Mouse (Mus musculus) lung, embryonic 14.5 days (tissue): ENCODE measurements around the gene Mrps30. TPM values are rescaled to one million over a fixed set of nuclear protein-coding genes. Genes with fewer than 3 reads are reported as not detected.

Experiments used
- ATAC-seq: fragments of 200-750 bp; cut with Nextera tagmentation; 2 replicates; pipeline ENCODE4 v1.8.0; 2017; ENCODE audit warnings: mild to moderate bottlenecking, moderate TSS enrichment, moderate library complexity; ENCODE audit not compliant: insufficient read depth
- DNase-seq: peaks from one replicate; pipeline ENCODE4 v3.0.0-alpha.2; 2015
- H3K27ac ChIP-seq: fragments of 300-500 bp; sonication (generic); 2 replicates; pipeline ENCODE4 v1.5.1; 2014; ENCODE audit warnings: low read depth, mild to moderate bottlenecking, moderate library complexity
- H3K27me3 ChIP-seq: fragments of 300-500 bp; sonication (generic); 2 replicates; pipeline ENCODE4 v1.6.1; 2014; ENCODE audit warnings: low read length, control low read depth; ENCODE audit not compliant: insufficient read depth
- H3K36me3 ChIP-seq: fragments of 300-500 bp; sonication (generic); 2 replicates; pipeline ENCODE4 v1.6.1; 2014; ENCODE audit warnings: control low read depth; ENCODE audit not compliant: insufficient read depth
- H3K4me1 ChIP-seq: fragments of 300-500 bp; sonication (generic); 2 replicates; pipeline ENCODE4 v1.6.1; 2014; ENCODE audit warnings: antibody characterized with exemption, control low read depth; ENCODE audit not compliant: insufficient read depth
- H3K4me2 ChIP-seq: fragments of 300-500 bp; sonication (generic); 2 replicates; pipeline ENCODE4 v1.6.1; 2014; ENCODE audit warnings: mild to moderate bottlenecking
- H3K4me3 ChIP-seq: fragments of 300-500 bp; sonication (generic); 2 replicates; pipeline ENCODE4 v1.5.1; 2014; ENCODE audit warnings: low read depth, low read length
- H3K9ac ChIP-seq: fragments of 300-500 bp; sonication (generic); 2 replicates; pipeline ENCODE4 v1.6.1; 2014
- H3K9me3 ChIP-seq: fragments of 300-500 bp; sonication (generic); 2 replicates; pipeline ENCODE4 v1.6.1; 2016; ENCODE audit warnings: low read depth, low read length, control low read depth
- CTCF ChIP-seq: IDR thresholded peaks from 2 replicates; pipeline ENCODE4 v1.5.1; 2016; ENCODE audit warnings: antibody characterized with exemption, low read depth
- WGBS: fragments of 180-500 bp; shearing (Covaris S2); extraction: QIAGEN DNeasy Blood & Tissue Kit; methylation state at CpG from one replicate; pipeline ENCODE4 v1.1.7; 2014; 5-methylcytosine and 5-hydroxymethylcytosine counted together
- polyA plus RNA-seq: library from polyadenylated mRNA; unstranded; fragments of >200 nt; fragmentation: Nextera tagmentation; extraction: Ambion mirVana; gene quantifications from 2 replicates; pipeline ENCODE4 v1.2.1, GENCODE M21; 2014

The Mrps30 gene
- polyA plus RNA-seq, result 36.9 and 39.3 TPM in 2 replicates

- Histone ChIP-seq H3K9ac (peak within 1 kb of the TSS; percentile 82), H3K4me3 (peak within 1 kb of the TSS; percentile 90), H3K9me3 (no peaks in the 10 kb centered on the region), H3K36me3 (peaks cover 31% of the 10 kb centered on the region), H3K27ac (peak within 1 kb of the TSS; percentile 75), H3K4me1 (0 out of 2 replicates have a peak, but pooled peaks cover 4% of the 10 kb centered on the region), H3K4me2 (peak within 1 kb of the TSS; percentile 62), H3K27me3 (no peaks in the 10 kb centered on the region)
- peak; percentile 99 for DNase-seq
- no peak for TF ChIP-seq CTCF
- under 1% methylated on average over 84 of the region's 93 CpGs for WGBS
- ATAC-seq, result peak; percentile 97
Observed at GRCm38 (mm10) chr13:118386511-118387447, at the start of gene Mrps30, which contains the start of gene B430218F22Rik. TSS of gene Mrps30 (minus strand) at chr13:118387252. TSS of gene B430218F22Rik (plus strand) at chr13:118386630.

- no peaks in the 10 kb centered on the region for H3K27me3 ChIP-seq
- no peak overlapping the region for H3K4me3 ChIP-seq
- H3K9me3 ChIP-seq, result no peaks in the 10 kb centered on the region
- no peak overlapping the region for H3K4me2 ChIP-seq
- 71% methylated on average over 1 of the region's 1 CpGs for WGBS
- no peak for TF ChIP-seq CTCF
- no peak overlapping the region for H3K9ac ChIP-seq
- H3K27ac ChIP-seq, result no peak overlapping the region
- H3K4me1 ChIP-seq, result no peaks in the 10 kb centered on the region
- ATAC-seq (no peak), DNase-seq (no peak)
- H3K36me3 ChIP-seq, result no peaks in the 10 kb centered on the region
Observed at GRCm38 (mm10) chr13:118420847-118421246, 33.8 kb upstream of the Mrps30 start.

GRCm38 (mm10) chr13:118420408-118420807, 33.4 kb upstream of the Mrps30 start:
- H3K27ac ChIP-seq, result no peak overlapping the region
- ATAC-seq (no peak), DNase-seq (no peak)
- H3K27me3 ChIP-seq, result no peaks in the 10 kb centered on the region
- no peaks in the 10 kb centered on the region for H3K4me1 ChIP-seq
- no peaks in the 10 kb centered on the region for H3K9me3 ChIP-seq
- H3K9ac ChIP-seq, result no peak overlapping the region
- 76% methylated on average over 1 of the region's 1 CpGs for WGBS
- no peak for TF ChIP-seq CTCF
- no peak overlapping the region for H3K4me3 ChIP-seq
- H3K4me2 ChIP-seq, result no peak overlapping the region
- H3K36me3 ChIP-seq, result no peaks in the 10 kb centered on the region

- Histone ChIP-seq H3K4me2 (no peak overlapping the region), H3K9me3 (no peaks in the 10 kb centered on the region), H3K9ac (no peak overlapping the region), H3K4me3 (no peak overlapping the region), H3K27me3 (no peaks in the 10 kb centered on the region), H3K36me3 (no peaks in the 10 kb centered on the region), H3K4me1 (no peaks in the 10 kb centered on the region), H3K27ac (no peak overlapping the region)
- no peak for ATAC-seq
- peak; percentile 41 for DNase-seq
- 37% methylated on average over 4 of the region's 4 CpGs for WGBS
- TF ChIP-seq CTCF, result no peak
Observed at GRCm38 (mm10) chr13:118418163-118418562, 31.1 kb upstream of the Mrps30 start.

- H3K9me3 ChIP-seq, result no peaks in the 10 kb centered on the region
- no peaks in the 10 kb centered on the region for H3K36me3 ChIP-seq
- no peak overlapping the region for H3K4me3 ChIP-seq
- H3K4me2 ChIP-seq, result no peak overlapping the region
- no peak overlapping the region for H3K27ac ChIP-seq
- 53% methylated on average over 6 of the region's 6 CpGs for WGBS
- DNase-seq (no peak), ATAC-seq (no peak; the same call in 1 of the 2 replicates)
- H3K27me3 ChIP-seq, result no peaks in the 10 kb centered on the region
- H3K9ac ChIP-seq, result no peak overlapping the region
- H3K4me1 ChIP-seq, result no peaks in the 10 kb centered on the region
- no peak for TF ChIP-seq CTCF
Observed at GRCm38 (mm10) chr13:118411297-118411992, 24.4 kb upstream of the Mrps30 start.

- Histone ChIP-seq H3K4me1 (no peaks in the 10 kb centered on the region), H3K4me2 (no peak overlapping the region), H3K4me3 (no peak overlapping the region), H3K27me3 (no peaks in the 10 kb centered on the region), H3K9ac (no peak overlapping the region), H3K36me3 (no peaks in the 10 kb centered on the region), H3K27ac (no peak overlapping the region), H3K9me3 (no peaks in the 10 kb centered on the region)
- ATAC-seq (no peak), DNase-seq (peak; percentile 95)
- peak; percentile 66 for TF ChIP-seq CTCF
Observed at GRCm38 (mm10) chr13:118403544-118403943, 16.5 kb upstream of the Mrps30 start.

GRCm38 (mm10) chr13:118400340-118400739, 13.3 kb upstream of the Mrps30 start:
- WGBS, result 68% methylated on average over 6 of the region's 6 CpGs

More at GRCm38 (mm10) chr13:118400340-118400739, 13.3 kb upstream of the Mrps30 start:
- no peaks in the 10 kb centered on the region for H3K4me1 ChIP-seq
- H3K36me3 ChIP-seq, result no peaks in the 10 kb centered on the region
- no peak overlapping the region for H3K4me3 ChIP-seq
- ATAC-seq (no peak), DNase-seq (no peak)
- H3K27me3 ChIP-seq, result no peaks in the 10 kb centered on the region
- no peaks in the 10 kb centered on the region for H3K9me3 ChIP-seq
- H3K27ac ChIP-seq, result no peak overlapping the region
- no peak for TF ChIP-seq CTCF
- no peak overlapping the region for H3K9ac ChIP-seq
- H3K4me2 ChIP-seq, result no peak overlapping the region
